Mouse (Mus musculus) retina, adult 2 months (tissue): Measurements from ENCODE around the gene AL607142.1.
A peak's percentile ranks its signal among the peaks of the same experiment; 100 is the strongest.

Source experiments
- DNase-seq: peaks from one replicate; pipeline ENCODE4 v3.0.0-alpha.2; 2012; ENCODE audit warnings: low read depth, low spot score

AL607142.1 gene

DNA sequence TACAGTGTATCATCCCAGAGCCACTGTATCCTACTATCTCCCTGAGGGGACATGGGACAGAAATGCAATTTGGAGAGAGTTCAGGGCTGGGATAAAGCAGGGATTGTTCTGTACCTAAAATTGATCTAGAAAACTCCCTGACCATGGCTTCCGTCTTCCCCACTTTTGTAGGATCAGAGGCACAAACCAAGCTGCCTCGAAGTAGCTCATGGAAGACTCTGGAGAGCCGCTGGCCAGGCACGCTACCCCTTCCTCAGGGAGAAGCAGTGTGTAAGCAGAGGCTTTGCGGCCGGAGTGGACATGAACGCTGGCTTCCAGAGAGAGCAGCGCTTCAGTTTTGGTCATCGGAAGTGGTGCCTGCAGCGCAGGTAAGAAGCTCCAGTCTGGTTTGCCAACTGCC lies at the start of gene AL607142.1:
TSS of gene AL607142.1 (plus strand) at position 301 of the 400 bp plus-strand sequence.
- no peak for DNase-seq

DNA sequence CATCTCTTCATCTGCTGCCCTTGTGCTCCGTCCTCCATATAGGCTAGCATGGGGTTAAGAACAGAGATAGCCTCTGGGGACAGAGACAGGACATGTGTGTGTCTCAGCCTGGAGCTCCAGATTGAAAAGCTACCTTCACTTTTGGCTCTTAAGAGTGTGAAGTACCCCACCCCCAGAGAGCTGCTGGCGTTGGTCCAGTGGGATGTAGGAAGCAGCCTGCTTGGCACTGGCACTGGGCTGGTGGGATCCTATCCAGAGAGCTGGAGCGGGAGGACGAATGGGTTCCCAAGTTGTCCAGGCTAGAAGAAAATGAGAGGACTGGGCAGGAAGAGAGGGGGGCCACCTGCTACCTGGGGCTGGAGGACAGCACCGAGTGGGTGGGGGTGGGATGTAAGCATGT lies 46.4 kb upstream of the AL607142.1 start:
- DNase-seq = no peak

DNA sequence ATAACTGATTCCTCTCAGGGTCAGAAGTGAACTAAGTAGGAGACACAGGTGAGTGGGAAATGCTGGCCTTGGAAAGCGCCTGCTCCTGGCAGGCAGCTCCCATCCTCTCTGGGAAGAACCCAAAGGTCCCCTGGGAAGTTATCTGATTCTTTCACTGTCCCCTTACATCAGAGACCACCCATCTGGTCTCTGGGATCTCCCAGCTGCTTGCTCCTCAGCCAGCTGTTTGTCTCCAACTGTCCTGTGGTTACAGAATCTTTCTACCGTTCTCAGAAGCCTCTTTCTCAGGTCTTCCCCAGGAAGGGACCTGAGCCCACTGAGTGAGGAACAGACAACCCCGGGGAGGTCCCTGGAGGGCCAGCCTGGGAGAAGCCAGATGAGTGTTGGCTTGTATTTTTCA lies 42.4 kb upstream of the AL607142.1 start:
- no peak for DNase-seq

DNA sequence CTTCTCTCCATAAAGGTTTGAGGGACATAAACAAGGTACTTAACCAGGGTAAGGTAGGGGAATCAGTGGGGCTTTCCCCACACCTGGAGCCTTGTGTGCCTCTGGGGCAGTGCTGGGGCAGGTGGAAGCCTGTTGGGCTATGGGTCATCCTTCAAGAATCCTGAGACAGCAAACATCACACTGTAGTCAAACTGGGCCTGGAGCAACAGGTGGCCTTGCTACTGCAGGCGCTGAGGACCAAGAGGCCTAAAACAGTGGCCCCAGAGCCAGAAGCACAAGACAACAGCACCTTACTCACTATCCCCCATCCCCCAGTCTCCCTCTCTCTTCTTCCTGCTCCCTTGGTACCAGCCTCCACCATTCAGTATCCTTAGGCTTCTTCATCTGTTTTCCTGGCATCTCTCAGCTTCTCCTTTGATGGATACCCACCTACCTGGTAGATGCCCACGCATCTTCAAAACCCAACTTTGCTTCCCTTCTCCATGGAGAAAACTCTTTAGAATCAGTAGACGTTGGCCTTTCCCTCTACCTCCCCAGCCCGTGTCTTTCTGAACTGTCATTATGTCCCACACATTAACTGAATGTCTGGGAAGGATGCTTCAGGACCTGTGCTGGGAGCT lies 41.5 kb upstream of the AL607142.1 start:
- no peak for DNase-seq

DNA sequence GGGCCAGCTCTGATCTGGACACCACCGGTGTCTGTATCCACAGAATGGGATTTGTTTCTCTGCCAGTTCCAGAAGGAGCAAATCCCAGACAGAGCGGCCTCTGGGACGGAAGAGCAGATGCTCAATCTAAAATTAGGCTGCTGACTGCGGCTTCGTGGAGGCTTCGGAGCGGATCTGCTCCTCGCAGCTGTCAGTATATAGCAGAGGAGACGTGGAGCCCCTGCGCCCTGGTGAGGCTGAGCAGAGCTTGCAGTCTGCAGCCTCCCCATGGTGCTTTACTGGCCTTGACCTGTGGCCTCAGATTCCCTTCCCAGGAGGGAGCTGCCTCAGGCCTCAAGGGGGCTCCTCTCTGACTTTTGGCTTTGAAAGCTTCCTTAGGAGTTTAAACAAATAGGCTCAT lies 40.7 kb upstream of the AL607142.1 start:
- DNase-seq = peak; percentile 20

DNA sequence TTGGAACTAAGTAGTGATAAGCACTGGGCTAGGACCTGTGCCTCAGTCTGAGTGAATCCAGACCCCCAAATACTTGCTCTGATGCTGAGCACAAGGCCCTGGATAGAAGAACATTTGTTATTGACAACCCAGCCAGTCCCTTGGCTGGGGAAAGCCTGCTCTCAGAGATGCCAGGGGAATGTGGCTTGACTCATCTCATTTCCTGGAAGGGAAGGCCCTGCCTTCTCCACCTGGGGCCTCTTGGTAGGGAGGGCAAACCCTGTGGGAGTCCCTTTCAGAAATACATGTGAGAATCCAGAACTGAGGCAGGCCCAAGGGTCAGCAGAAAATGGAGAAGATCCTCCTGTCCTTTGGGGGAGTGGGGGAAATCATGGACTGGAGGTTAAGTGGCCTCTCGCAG lies 37.1 kb upstream of the AL607142.1 start:
- DNase-seq = no peak

DNA sequence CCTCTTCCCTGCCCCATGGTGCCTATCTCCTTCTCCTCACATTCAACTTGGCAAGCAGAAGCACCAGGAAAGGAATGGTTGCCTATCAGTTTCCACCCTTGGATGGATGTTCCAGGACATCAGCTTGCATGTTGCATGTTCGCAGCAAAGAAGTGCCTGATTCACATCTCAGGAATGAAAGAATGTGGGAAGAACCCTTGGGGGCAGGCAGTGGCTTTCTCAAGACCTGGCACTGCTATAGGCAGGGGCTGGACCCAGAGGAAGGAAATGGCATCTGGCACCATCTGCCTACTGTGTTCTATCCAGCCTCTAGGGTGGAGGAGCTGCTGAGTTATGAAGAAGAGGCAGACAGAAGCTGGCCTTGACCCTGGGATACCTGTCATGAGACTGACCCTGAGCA lies 34.9 kb upstream of the AL607142.1 start:
- no peak for DNase-seq

DNA sequence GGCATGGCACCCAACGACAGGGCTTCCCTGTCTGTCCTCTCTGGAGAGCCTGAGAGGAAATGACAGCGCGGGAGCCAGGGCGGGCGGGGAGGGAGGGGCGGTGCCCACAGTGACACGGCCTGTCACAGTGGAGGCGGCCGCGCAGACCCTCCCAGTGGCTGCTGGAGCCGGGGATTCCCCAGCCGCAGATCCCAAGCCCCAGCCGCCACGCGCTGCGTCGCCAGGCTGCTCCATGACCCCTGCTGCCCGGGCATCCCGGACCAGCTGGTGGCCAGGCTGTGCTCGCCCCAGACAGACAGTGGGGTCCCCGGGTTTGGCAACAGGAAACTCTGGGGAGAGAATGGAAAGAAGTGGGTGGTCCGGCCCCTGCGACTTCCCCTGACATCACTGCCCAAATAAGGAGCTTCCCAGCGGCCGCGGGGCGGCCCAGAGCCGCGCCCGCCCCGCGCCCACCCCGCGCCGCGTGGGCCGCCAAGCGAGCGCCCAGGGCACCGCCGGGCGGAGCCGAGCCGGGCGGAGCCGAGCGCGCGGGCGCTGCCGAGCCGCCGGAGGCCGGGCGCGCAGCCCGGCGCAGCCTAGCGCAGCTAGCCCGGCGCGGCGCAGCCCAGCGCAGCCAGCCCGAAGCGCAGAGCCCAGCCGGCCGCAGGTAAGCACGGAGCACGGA lies 32.3 kb upstream of the AL607142.1 start:
- DNase-seq = no peak

DNA sequence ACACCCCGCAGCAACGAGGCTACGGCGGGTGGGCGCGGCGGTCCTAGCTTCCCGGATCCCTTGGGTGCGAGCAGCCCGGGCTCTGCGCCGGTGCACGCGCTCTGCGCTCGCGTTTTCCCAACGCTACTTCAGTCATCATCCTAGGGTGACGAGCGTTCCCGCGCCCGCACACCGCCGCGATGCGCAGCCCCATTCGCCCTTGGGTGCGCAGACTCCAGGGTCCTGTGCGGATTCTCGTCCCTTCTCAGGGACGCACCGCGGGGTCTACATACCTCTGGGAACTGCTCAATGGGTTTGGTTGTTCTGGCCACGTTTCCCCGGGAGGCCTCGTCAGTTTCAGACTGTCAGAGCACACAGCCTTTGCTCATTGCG lies 31.8 kb upstream of the AL607142.1 start:
- DNase-seq = no peak

DNA sequence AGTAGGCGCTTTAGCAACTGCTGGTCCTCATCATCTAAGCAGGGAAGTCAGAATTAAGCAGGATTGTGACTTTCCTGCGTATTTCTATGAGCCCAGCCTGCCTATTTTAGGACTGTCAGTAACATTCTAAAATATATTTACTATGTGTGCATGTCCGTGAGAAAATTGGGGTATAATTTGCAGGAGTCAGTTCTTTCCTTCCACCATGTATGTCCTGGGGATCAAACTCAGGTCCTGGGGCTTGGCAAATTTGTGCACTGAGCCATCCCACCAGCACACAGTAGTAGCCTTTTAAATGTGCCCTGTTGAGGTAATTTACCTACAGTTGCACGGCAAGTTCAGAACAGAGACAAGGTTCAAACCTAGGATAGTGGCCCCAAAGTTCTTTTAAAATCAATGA lies 28.5 kb upstream of the AL607142.1 start:
- no peak for DNase-seq

DNA sequence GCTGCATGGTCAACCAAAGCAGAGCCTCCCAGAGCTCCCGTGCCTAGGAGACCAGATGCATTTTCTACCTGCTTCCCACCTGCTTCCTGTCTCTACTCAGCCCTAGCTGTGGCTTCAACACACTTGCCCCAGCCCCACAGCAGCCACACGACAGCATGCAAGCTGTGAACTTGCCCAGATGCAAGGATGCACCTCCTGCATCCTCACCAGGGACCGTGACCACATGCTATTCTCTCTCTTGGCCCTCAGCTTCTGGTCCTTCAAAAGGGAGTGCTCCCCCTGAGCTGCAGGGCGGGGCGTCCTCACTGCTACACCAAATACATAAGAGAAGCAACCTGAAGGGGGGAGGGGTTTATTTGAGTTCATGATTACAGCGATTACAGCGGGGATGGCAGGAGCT lies 27.8 kb upstream of the AL607142.1 start:
- no peak for DNase-seq

DNA sequence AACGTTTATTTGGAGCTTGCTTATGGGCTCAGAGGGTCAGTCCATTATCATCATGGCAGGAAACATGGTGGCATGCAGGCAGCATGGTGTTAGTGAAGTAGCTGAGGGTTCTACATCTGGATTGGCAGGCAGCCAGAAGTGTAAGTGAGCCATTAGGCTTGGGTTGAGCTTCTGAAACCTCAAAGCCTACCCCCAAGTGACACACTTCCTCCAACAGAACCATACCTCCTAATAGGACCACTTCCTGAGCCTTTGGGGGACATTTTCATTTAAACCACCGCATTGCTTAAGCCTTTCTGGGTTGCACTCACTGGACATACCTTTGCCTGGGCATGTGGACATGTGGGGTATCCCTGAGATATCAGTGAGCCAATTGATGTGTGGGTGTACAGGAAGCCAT lies 23.3 kb upstream of the AL607142.1 start:
- no peak for DNase-seq

DNA sequence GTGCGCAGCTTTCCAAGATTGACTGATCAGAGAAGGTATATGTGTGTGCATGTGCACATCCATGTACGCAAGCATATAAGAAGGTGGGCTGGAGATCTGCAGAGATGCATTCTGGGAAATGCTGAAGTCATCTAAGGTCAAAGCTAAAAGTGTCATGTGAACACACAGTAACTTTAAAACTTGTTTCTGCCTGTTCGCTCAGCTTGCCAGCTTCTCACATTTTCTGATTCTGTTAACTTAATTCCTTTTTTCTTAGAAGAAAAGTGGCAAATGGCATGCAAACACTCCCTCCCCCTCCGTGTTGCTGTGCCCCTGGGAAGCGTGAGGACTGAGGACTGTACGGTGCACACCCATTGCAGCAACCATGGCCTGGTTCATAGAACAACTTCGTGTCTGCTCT lies 22.3 kb upstream of the AL607142.1 start:
- DNase-seq = no peak

DNA sequence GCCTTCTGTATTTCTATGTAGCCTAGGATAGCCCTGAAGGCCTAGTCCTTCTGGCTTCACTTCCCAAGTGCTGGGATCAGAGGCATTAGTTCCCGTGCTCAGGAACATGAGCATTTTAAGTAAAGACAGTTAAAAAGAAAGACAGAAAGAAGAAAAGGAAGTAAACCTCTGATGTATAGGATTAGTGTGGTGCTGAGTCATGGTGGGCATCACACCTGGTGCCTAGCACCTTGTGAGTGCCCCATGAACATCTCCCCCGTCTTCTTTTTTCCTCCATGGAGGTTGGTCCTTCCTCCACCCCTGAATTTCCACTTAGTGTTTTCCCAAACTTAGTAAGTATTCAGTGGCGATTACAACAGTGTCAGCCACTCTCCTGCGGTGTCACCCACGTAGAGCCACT lies 20.2 kb upstream of the AL607142.1 start:
- no peak for DNase-seq

DNA sequence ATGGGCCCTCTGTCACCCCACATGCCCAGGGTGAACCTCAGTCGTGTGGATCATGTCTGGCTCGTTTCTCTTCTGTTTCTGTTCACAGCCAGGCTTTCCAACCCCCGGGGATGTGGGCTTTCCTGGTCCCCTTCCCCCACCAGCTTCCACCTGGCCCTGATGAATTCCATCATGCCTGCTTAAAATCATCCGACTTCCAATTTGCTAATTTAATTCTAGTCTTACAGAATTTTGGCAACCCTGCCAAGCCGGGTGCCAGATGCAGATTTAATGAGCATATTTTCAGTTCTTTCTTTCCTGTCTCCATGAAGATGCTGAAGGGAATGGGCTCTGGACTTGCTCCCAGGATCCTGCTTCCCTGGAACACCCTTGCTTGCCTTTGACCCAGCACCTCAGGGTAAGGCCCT lies 19.7 kb upstream of the AL607142.1 start:
- DNase-seq = no peak

DNA sequence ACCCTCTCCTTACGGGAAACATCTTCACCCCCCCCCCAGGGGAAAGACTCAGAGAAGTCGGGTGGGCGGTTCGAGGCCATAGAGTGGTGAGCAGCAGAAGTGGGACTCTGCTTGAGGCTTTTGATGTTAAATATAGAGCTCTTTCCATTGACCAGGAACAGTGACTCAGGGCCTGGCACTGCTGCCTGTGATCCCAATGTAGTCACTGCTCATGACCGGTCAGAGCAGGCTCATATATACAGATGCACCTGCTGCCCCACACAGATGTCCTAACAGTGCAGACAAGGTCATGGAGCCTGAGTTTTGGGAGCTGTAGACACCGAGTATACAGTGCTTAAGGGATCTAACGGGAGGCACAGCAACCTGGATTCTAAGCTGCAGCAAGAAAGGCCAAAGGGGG lies 18.9 kb upstream of the AL607142.1 start:
- DNase-seq = no peak

DNA sequence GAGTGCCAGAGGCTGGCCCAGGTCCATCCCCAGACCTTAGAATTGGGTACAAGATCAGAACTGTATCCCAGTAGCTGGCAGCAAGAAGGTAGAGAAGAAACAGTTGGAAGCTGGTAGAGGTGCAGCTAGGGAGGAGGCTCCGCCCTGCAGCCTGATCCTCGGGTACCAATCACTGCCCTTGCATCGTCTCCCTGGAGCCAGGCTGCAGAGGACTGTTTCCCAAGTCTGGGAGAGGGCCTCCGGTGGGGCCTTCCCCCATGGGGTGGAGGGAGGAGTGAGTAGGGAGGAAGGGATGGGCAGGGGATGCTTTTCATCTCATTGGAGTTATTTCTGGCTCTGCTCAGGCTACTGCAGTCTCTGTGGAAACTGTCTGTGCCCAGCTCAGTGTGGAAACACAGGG lies 17.7 kb upstream of the AL607142.1 start:
- no peak for DNase-seq

DNA sequence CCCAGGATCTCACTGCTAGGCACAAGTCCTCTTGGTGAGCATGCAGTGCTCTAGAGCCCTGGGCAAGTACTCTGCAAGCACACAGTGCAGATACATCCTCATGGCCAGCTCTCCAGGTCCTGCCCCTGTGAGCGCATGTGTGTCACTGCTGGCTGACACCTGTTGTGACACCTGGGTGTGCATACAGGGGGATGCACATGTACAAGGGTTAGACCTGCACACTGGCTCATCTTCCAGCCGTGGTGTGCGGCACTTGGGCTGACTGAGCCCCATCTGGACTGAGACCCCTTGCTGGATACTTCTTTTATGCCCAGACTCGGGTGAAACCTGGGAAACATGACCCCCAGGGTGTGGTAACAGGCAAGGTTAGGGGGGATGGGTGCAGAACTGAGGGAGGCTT lies 16.5 kb upstream of the AL607142.1 start:
- DNase-seq = no peak

DNA sequence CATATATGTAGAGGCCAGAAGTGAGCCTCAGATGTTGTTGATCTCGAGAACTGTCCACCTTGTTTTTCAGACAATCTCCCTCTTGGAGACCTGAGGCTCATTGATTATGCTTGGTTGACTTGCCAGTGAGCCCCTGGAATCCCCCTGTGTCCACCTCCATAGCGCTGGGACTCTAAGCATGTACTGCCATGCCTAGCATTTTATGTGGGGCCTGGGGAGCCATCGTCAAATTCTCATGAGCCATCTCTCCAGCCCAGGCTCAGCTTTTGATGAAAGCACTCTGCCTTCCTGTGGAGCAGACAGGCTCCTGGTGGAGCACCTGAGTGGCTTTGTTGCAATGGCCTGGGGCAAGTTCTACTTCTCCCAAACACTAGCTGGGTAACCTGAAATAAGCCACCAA lies 14.9 kb upstream of the AL607142.1 start:
- no peak for DNase-seq

DNA sequence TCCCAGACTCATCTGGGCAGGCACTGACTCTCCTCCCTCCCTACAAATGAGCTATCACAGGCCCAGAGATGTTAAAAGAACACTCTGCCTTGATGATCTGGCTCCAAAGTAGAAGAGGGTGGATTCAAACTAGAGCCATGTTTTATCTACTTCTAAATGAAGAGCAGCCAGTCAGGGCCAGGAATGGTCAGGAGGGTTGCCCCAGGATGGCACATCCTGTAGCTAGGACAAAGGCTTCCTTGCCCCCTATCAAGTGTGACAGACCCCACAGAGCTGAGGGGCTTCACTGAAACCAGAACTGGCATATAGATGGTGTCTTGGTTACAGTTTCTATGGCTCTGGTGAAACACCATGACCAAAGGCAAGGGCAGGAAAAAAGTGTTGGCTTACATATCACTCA lies 12.3 kb upstream of the AL607142.1 start:
- no peak for DNase-seq

DNA sequence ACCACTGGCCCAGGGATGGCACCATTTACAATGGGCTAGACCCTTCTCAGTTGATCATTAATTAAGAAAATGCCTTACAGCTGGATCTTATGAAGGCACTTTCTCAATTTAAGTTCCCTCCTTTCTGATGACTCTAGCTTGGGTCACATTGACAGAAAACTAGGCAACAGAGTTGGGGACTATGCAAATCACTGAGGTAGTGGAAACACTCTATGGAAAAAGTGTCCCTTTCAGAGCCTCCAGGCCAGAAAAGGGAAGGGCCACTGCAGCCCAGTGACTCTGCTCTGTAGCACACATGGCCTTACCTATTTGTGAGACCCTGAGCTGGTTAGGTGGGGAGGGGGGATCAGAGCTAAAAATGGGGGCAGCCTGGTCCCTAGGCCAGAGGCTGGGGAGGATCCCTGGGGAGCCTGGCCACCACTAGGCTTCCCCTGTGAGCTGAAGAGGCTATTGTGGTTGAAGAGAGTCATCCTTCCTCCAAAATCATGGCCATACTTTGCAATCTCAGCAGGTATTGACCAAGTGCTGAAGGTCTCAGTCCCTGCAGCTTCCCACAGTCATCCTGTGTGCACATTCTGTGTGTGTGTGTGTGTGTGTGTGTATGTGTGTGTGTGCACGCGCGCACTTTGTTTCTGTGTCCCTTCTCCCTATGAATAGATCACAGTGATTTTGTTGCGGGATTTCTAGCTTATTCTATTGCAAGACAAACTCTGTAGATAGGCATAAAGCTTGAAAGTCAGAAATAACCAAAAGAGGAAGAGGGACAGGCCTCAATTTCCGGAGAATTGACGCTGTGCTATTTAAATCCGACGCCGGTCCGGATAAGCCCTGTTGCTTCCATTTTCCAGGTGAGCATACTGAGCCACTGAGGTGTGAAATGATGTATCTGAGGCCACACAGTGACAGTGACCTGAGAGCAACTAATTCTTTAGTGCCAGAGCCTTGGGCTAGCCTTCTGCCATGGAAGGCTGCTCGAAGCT lies 11.5 kb upstream of the AL607142.1 start:
- no peak for DNase-seq

DNA sequence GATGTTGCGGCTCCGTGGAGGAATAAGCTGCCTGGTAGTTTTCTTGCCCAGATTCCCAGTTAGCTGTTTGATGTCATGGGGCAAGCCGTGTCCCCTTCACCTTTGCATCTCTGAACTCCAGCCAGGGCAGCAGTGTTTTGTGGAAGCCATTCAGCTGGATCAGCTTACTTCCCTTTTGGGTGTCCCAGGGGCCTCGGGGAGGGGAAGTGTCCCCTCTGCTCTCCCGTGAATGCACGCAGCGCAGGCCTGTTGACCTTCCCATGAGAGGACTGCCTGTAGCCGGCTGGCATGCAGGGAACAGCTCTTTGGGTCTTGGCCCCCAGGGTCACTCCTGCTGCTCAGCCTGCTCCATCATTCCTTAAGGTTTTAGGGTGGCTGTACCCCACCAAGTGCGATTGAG lies 10.7 kb upstream of the AL607142.1 start:
- DNase-seq = no peak

DNA sequence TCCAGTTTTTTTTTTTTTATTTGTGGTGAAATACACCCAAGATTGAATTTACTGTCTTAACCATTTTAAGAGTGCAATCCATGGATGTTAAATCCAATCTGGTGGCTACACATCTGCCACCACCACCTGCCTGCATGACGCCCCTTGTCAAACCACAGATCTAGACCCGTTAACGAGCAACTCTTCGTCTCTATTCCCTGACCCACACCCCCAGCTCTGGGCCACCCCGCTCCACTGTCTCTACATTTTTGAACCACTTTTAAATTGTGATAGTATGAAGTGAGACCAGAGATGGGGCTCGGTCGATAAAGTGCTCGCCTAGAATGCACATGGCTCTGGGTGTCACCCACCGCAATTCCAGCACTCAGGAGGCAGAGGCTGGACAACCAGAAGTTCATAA lies 8.3 kb upstream of the AL607142.1 start:
- no peak for DNase-seq
